In genomic region chr7:127761026-127761425, GRCm38 (mm10) we compare ENCODE assay signal across 8 mouse cellular contexts. TPM values are rescaled to one million over a fixed set of nuclear protein-coding genes. Genes with fewer than 3 reads are reported as not detected.
DNase-seq lines count a peak whose midpoint lies in the region; ATAC-seq and TF ChIP-seq lines count a peak whose summit lies in the region.

No protein-coding gene starts in this region.

- TF ChIP-seq EP300 in heart, postnatal 0 days (IDR thresholded peaks at IDR 0.05; ENCODE audit: low read depth), result no peak

- H3K27ac ChIP-seq in heart, postnatal 0 days (ENCODE audit: low read depth), result no peak overlapping the region

- DNase-seq in ovary, postnatal 36 days (ENCODE audit: low spot score), result peak; percentile 68
- DNase-seq in ovary, postnatal 10 days (ENCODE audit: low spot score), result no peak
- peak; percentile 66 for DNase-seq in adipocyte (ENCODE audit: low spot score)
- DNase-seq in heart, postnatal 0 days (ENCODE audit: low spot score), result peak; percentile 65
- DNase-seq in liver, result peak; percentile 77

- H3K4me3 ChIP-seq in heart, postnatal 0 days (ENCODE audit: low read depth, low read length), result no peak overlapping the region

- 18% methylated on average over 7 of the region's 7 CpGs for WGBS in heart, postnatal 0 days

- H3K36me3 ChIP-seq in heart, postnatal 0 days (replicated peaks; ENCODE audit: control insufficient read depth, insufficient read depth, low read length), result peaks cover 48% of the 10 kb centered on the region

- peak; percentile 89 for TF ChIP-seq CTCF in heart, postnatal 0 days (IDR thresholded peaks at IDR 0.05; ENCODE audit: low read depth)

- peak; percentile 85 for ATAC-seq in common myeloid progenitor, adult 5-6 weeks (replicated peaks; ENCODE audit: low read depth, poor library complexity, severe bottlenecking)
- ATAC-seq in heart, postnatal 0 days (ENCODE audit: insufficient read depth, low read depth), result peak; percentile 39; the same call in 1 of the 2 replicates
- peak; percentile 71 for ATAC-seq in neutrophil, adult 5-6 weeks (ENCODE audit: extremely low read depth, insufficient number of reproducible peaks, low FRiP score, poor library complexity, severe bottlenecking)
- ATAC-seq in inflammation-experienced regulatory T-cells, adult 6 months, result no peak

- H3K27me3 ChIP-seq in heart, postnatal 0 days (ENCODE audit: control insufficient read depth, insufficient read depth, low read length), result no peaks in the 10 kb centered on the region

- H3K9me3 ChIP-seq in heart, postnatal 0 days (replicated peaks; ENCODE audit: control insufficient read depth, low read length), result no peaks in the 10 kb centered on the region

- H3K9ac ChIP-seq in heart, postnatal 0 days (replicated peaks; ENCODE audit: low read depth, low read length), result no peak overlapping the region

- no peak overlapping the region for H3K4me2 ChIP-seq in heart, postnatal 0 days (ENCODE audit: low read depth, low read length)

- H3K4me1 ChIP-seq in heart, postnatal 0 days (ENCODE audit: control insufficient read depth, insufficient read depth), result peaks cover 6% of the 10 kb centered on the region; the same call in 1 of the 2 replicates

RNA-seq across cellular contexts. Expression of gene Orai3, which starts 8.6 kb away (rescaled TPM):
- 24.5 and 40.6 TPM in 2 replicates for total RNA-seq in common myeloid progenitor, adult 5-6 weeks (2017)
- total RNA-seq in heart, postnatal 0 days (2014; rRNA removed; ENCODE audit: low replicate concordance), result 31.8 and 38.9 TPM in 2 replicates
- polyA plus RNA-seq in heart, postnatal 0 days (2015; fragmentation: Nextera tagmentation; extraction: Ambion mirVana), result 17.3 and 17.6 TPM in 2 replicates
- 35.7 and 42.8 TPM in 2 replicates for total RNA-seq in neutrophil, adult 5-6 weeks (2017)
- 10 to 100 TPM; 11.3 to 14.3 (median 14.2) TPM for polyA plus RNA-seq in inflammation-experienced regulatory T-cells, adult 6 months (2017; shearing (Covaris generic))

RNA-seq across cellular contexts. Expression of gene Setd1a, which starts 15.4 kb away (rescaled TPM):
- total RNA-seq in common myeloid progenitor, adult 5-6 weeks (2017), result 15.1 and 16.6 TPM in 2 replicates
- 7.5 and 14.4 TPM in 2 replicates for total RNA-seq in heart, postnatal 0 days (2014; rRNA removed; ENCODE audit: low replicate concordance)
- polyA plus RNA-seq in heart, postnatal 0 days (2015; fragmentation: Nextera tagmentation; extraction: Ambion mirVana), result 6.0 and 7.6 TPM in 2 replicates
- total RNA-seq in neutrophil, adult 5-6 weeks (2017), result 14.4 and 16.7 TPM in 2 replicates
- 1 to 10 TPM; 3.9 to 7.9 (median 6.8) TPM for polyA plus RNA-seq in inflammation-experienced regulatory T-cells, adult 6 months (2017; shearing (Covaris generic))

RNA-seq across cellular contexts. Expression of gene Fbxl19, which starts 16.7 kb away (rescaled TPM):
- 14.6 and 21.4 TPM in 2 replicates for total RNA-seq in common myeloid progenitor, adult 5-6 weeks (2017)
- total RNA-seq in heart, postnatal 0 days (2014; rRNA removed; ENCODE audit: low replicate concordance), result 8.9 and 21.6 TPM in 2 replicates
- polyA plus RNA-seq in heart, postnatal 0 days (2015; fragmentation: Nextera tagmentation; extraction: Ambion mirVana), result 0.42 and 0.56 TPM in 2 replicates
- total RNA-seq in neutrophil, adult 5-6 weeks (2017), result 9.0 and 9.2 TPM in 2 replicates
- under 1 TPM; 0.31 to 0.87 (median 0.84) TPM for polyA plus RNA-seq in inflammation-experienced regulatory T-cells, adult 6 months (2017; shearing (Covaris generic))

RNA-seq across cellular contexts. Expression of gene Gm49388, which starts 24.4 kb away (rescaled TPM):
- 1.4 TPM in 1 of 2 replicates, not detected in the other for total RNA-seq in common myeloid progenitor, adult 5-6 weeks (2017)
- not detected in 2 replicates for total RNA-seq in heart, postnatal 0 days (2014; rRNA removed; ENCODE audit: low replicate concordance)
- polyA plus RNA-seq in heart, postnatal 0 days (2015; fragmentation: Nextera tagmentation; extraction: Ambion mirVana), result not detected in 2 replicates
- 3.3 and 3.5 TPM in 2 replicates for total RNA-seq in neutrophil, adult 5-6 weeks (2017)
- not detected for polyA plus RNA-seq in inflammation-experienced regulatory T-cells, adult 6 months (2017; shearing (Covaris generic))

RNA-seq across cellular contexts. Expression of gene Ctf2, which starts 29.1 kb away (rescaled TPM):
- not detected in 2 replicates for total RNA-seq in common myeloid progenitor, adult 5-6 weeks (2017)
- total RNA-seq in heart, postnatal 0 days (2014; rRNA removed; ENCODE audit: low replicate concordance), result not detected in 2 replicates
- not detected in 2 replicates for polyA plus RNA-seq in heart, postnatal 0 days (2015; fragmentation: Nextera tagmentation; extraction: Ambion mirVana)
- total RNA-seq in neutrophil, adult 5-6 weeks (2017), result not detected in 2 replicates
- polyA plus RNA-seq in inflammation-experienced regulatory T-cells, adult 6 months (2017; shearing (Covaris generic)), result not detected
